Mouse (Mus musculus) midbrain, embryonic 16.5 days (tissue): ENCODE results near the gene Gsta3. TPM values are rescaled to one million over a fixed set of nuclear protein-coding genes. Genes with fewer than 3 reads are reported as not detected.
"Not testable (repeated sequence)": the region's sequence is repeated elsewhere in the genome, so short reads cannot be mapped to it uniquely, and the experiment has no call there.

Experiments used
- ATAC-seq: fragments of 200-750 bp; cut with Nextera tagmentation; 2 replicates; pipeline ENCODE4 v1.8.0; 2017; ENCODE audit warnings: moderate TSS enrichment
- H3K27ac ChIP-seq: fragments of 300-500 bp; sonication (generic); 2 replicates; pipeline ENCODE4 v1.5.1; 2014; ENCODE audit warnings: mild to moderate bottlenecking, low read length, mixed read lengths
- H3K27me3 ChIP-seq: fragments of 300-500 bp; sonication (generic); 2 replicates; pipeline ENCODE4 v1.6.1; 2014; ENCODE audit warnings: low read depth, low read length, mixed read lengths; ENCODE audit not compliant: control insufficient read depth, insufficient read depth
- H3K36me3 ChIP-seq: fragments of 300-500 bp; sonication (generic); 2 replicates; pipeline ENCODE4 v1.6.1; 2014; ENCODE audit warnings: mild to moderate bottlenecking, low read length, moderate library complexity, mixed read lengths; ENCODE audit not compliant: control insufficient read depth, insufficient read depth
- H3K4me1 ChIP-seq: fragments of 300-500 bp; sonication (generic); 2 replicates; pipeline ENCODE4 v1.6.1; 2014; ENCODE audit warnings: mild to moderate bottlenecking, low read length, mixed read lengths; ENCODE audit not compliant: control insufficient read depth, insufficient read depth
- H3K4me2 ChIP-seq: fragments of 300-500 bp; sonication (generic); 2 replicates; pipeline ENCODE4 v1.6.1; 2014; ENCODE audit warnings: mild to moderate bottlenecking, low read length, mixed read lengths
- H3K4me3 ChIP-seq: fragments of 300-500 bp; sonication (generic); 2 replicates; pipeline ENCODE4 v1.5.1; 2014; ENCODE audit warnings: low read depth, mild to moderate bottlenecking, low read length, moderate library complexity, mixed read lengths
- H3K9ac ChIP-seq: fragments of 300-500 bp; sonication (generic); 2 replicates; pipeline ENCODE4 v1.6.1; 2014; ENCODE audit warnings: low read depth, low read length, mixed read lengths
- H3K9me3 ChIP-seq: fragments of 300-500 bp; sonication (generic); replicated peaks from 2 replicates; pipeline ENCODE4 v1.6.1; 2014; ENCODE audit warnings: mild to moderate bottlenecking, low read length, mixed read lengths; ENCODE audit not compliant: control insufficient read depth, poor library complexity, severe bottlenecking
- WGBS: fragments of 180-500 bp; shearing (Covaris S2); extraction: QIAGEN DNeasy Blood & Tissue Kit; methylation state at CpG from one replicate; pipeline ENCODE4 v1.1.7; 2014; 5-methylcytosine and 5-hydroxymethylcytosine counted together
- polyA plus RNA-seq: library from polyadenylated mRNA; unstranded; fragments of >200 nt; fragmentation: Nextera tagmentation; extraction: Ambion mirVana; gene quantifications from 2 replicates; pipeline ENCODE4 v1.2.1, GENCODE M21; 2015

Gsta3 gene
- polyA plus RNA-seq, 1 experiment from 2014 or later = 0.28 TPM

GRCm38 (mm10) chr1:21280306-21280705 is 39.9 kb downstream of the Gsta3 start:
- no peak for ATAC-seq
- H3K27ac ChIP-seq = no peak overlapping the region
- H3K36me3 ChIP-seq = no peaks in the 10 kb centered on the region
- WGBS = 87% methylated on average over 2 of the region's 2 CpGs
- no peaks in the 10 kb centered on the region for H3K4me1 ChIP-seq
- H3K4me3 ChIP-seq = no peak overlapping the region
- H3K9ac ChIP-seq = no peak overlapping the region
- H3K4me2 ChIP-seq = no peak overlapping the region
- H3K9me3 ChIP-seq = no peaks in the 10 kb centered on the region
- H3K27me3 ChIP-seq = no peaks in the 10 kb centered on the region

- not testable (repeated sequence) for H3K27me3 ChIP-seq, H3K27ac ChIP-seq, H3K36me3 ChIP-seq, H3K9me3 ChIP-seq, H3K4me1 ChIP-seq, H3K4me2 ChIP-seq, H3K4me3 ChIP-seq, H3K9ac ChIP-seq, ATAC-seq
- WGBS = 76% methylated on average over 2 of the region's 2 CpGs
Measured at GRCm38 (mm10) chr1:21284644-21285043, 44.3 kb downstream of the Gsta3 start.

GRCm38 (mm10) chr1:21291394-21291793 is 51.0 kb downstream of the Gsta3 start:
- ATAC-seq = no peak
- WGBS = 97% methylated on average over 4 of the region's 4 CpGs

GRCm38 (mm10) chr1:21292590-21292989 is 52.2 kb downstream of the Gsta3 start:
- Histone ChIP-seq H3K9me3 (no peaks in the 10 kb centered on the region), H3K36me3 (no peaks in the 10 kb centered on the region), H3K4me1 (no peaks in the 10 kb centered on the region), H3K4me2 (no peak overlapping the region), H3K4me3 (no peak overlapping the region), H3K9ac (no peak overlapping the region), H3K27ac (no peak overlapping the region), H3K27me3 (no peaks in the 10 kb centered on the region)
- ATAC-seq = no peak
- WGBS = 50% methylated on average over 1 of the region's 1 CpGs

More at GRCm38 (mm10) chr1:21291394-21291793, 51.0 kb downstream of the Gsta3 start:
- Histone ChIP-seq H3K27ac (no peak overlapping the region), H3K9ac (no peak overlapping the region), H3K4me3 (no peak overlapping the region), H3K36me3 (no peaks in the 10 kb centered on the region), H3K4me2 (no peak overlapping the region), H3K9me3 (no peaks in the 10 kb centered on the region), H3K27me3 (no peaks in the 10 kb centered on the region), H3K4me1 (no peaks in the 10 kb centered on the region)

GRCm38 (mm10) chr1:21296169-21296568 is 55.8 kb downstream of the Gsta3 start:
- Histone ChIP-seq H3K27me3 (no peaks in the 10 kb centered on the region), H3K4me2 (no peak overlapping the region), H3K4me1 (no peaks in the 10 kb centered on the region), H3K27ac (no peak overlapping the region), H3K36me3 (no peaks in the 10 kb centered on the region), H3K9me3 (no peaks in the 10 kb centered on the region), H3K9ac (no peak overlapping the region), H3K4me3 (no peak overlapping the region)
- 92% methylated on average over 1 of the region's 1 CpGs for WGBS
- ATAC-seq = no peak

GRCm38 (mm10) chr1:21298114-21298513 is 57.7 kb downstream of the Gsta3 start:
- no peak for ATAC-seq
- Histone ChIP-seq H3K4me1 (no peaks in the 10 kb centered on the region), H3K9ac (no peak overlapping the region), H3K27ac (no peak overlapping the region), H3K4me3 (no peak overlapping the region), H3K36me3 (no peaks in the 10 kb centered on the region), H3K4me2 (no peak overlapping the region), H3K27me3 (no peaks in the 10 kb centered on the region), H3K9me3 (no peaks in the 10 kb centered on the region)
- 95% methylated on average over 4 of the region's 4 CpGs for WGBS

GRCm38 (mm10) chr1:21299826-21300225 is 59.4 kb downstream of the Gsta3 start:
- H3K27me3 ChIP-seq = no peaks in the 10 kb centered on the region
- no peaks in the 10 kb centered on the region for H3K36me3 ChIP-seq
- no peak overlapping the region for H3K4me2 ChIP-seq
- H3K27ac ChIP-seq = no peak overlapping the region
- H3K9me3 ChIP-seq = no peaks in the 10 kb centered on the region
- H3K4me3 ChIP-seq = no peak overlapping the region
- WGBS = 52% methylated on average over 3 of the region's 3 CpGs
- H3K4me1 ChIP-seq = no peaks in the 10 kb centered on the region
- H3K9ac ChIP-seq = no peak overlapping the region
- ATAC-seq = no peak

GRCm38 (mm10) chr1:21301686-21302085 is 61.3 kb downstream of the Gsta3 start:
- Histone ChIP-seq H3K27ac (no peak overlapping the region), H3K27me3 (no peaks in the 10 kb centered on the region), H3K9me3 (no peaks in the 10 kb centered on the region), H3K9ac (no peak overlapping the region), H3K36me3 (no peaks in the 10 kb centered on the region), H3K4me1 (no peaks in the 10 kb centered on the region), H3K4me3 (no peak overlapping the region), H3K4me2 (no peak overlapping the region)
- WGBS = 76% methylated on average over 3 of the region's 3 CpGs
- no peak for ATAC-seq

- Histone ChIP-seq H3K4me1 (no peaks in the 10 kb centered on the region), H3K36me3 (no peaks in the 10 kb centered on the region), H3K9me3 (no peaks in the 10 kb centered on the region), H3K27me3 (no peaks in the 10 kb centered on the region), H3K27ac (no peak overlapping the region), H3K4me2 (no peak overlapping the region), H3K4me3 (no peak overlapping the region), H3K9ac (no peak overlapping the region)
- no peak for ATAC-seq
- WGBS = 88% methylated on average over 3 of the region's 3 CpGs
Measured at GRCm38 (mm10) chr1:21304174-21304573, 63.8 kb downstream of the Gsta3 start.

- no peak for ATAC-seq
- Histone ChIP-seq H3K4me1 (no peaks in the 10 kb centered on the region), H3K4me2 (no peak overlapping the region), H3K36me3 (no peaks in the 10 kb centered on the region), H3K9ac (no peak overlapping the region), H3K27me3 (no peaks in the 10 kb centered on the region), H3K27ac (no peak overlapping the region), H3K9me3 (no peaks in the 10 kb centered on the region), H3K4me3 (no peak overlapping the region)
- 91% methylated on average over 4 of the region's 4 CpGs for WGBS
Measured at GRCm38 (mm10) chr1:21304646-21305045, 64.3 kb downstream of the Gsta3 start.
